Mouse (Mus musculus) midbrain, embryonic 12.5 days (tissue): ENCODE measurements around the gene Tmbim6. TPM values are rescaled to one million over a fixed set of nuclear protein-coding genes. Genes with fewer than 3 reads are reported as not detected.

Experiments
- ATAC-seq: fragments of 200-750 bp; cut with Nextera tagmentation; 2 replicates; pipeline ENCODE4 v1.8.0; 2017; ENCODE audit warnings: low read depth, moderate TSS enrichment, moderate library complexity; ENCODE audit not compliant: low FRiP score
- H3K27ac ChIP-seq: fragments of 300-500 bp; sonication (generic); replicated peaks from 2 replicates; pipeline ENCODE4 v1.5.1; 2016; ENCODE audit warnings: mild to moderate bottlenecking
- H3K27me3 ChIP-seq: fragments of 300-500 bp; sonication (generic); 2 replicates; pipeline ENCODE4 v1.6.1; 2016; ENCODE audit warnings: mild to moderate bottlenecking
- H3K36me3 ChIP-seq: fragments of 300-500 bp; sonication (generic); 2 replicates; pipeline ENCODE4 v1.6.1; 2016
- H3K4me1 ChIP-seq: fragments of 300-500 bp; sonication (generic); 2 replicates; pipeline ENCODE4 v1.6.1; 2016
- H3K4me2 ChIP-seq: fragments of 300-500 bp; sonication (generic); replicated peaks from 2 replicates; pipeline ENCODE4 v1.6.1; 2016; ENCODE audit warnings: mild to moderate bottlenecking, moderate library complexity
- H3K4me3 ChIP-seq: fragments of 300-500 bp; sonication (generic); 2 replicates; pipeline ENCODE4 v1.5.1; 2016; ENCODE audit warnings: mild to moderate bottlenecking
- H3K9ac ChIP-seq: fragments of 300-500 bp; sonication (generic); replicated peaks from 2 replicates; pipeline ENCODE4 v1.6.1; 2016; ENCODE audit warnings: mild to moderate bottlenecking, moderate library complexity
- H3K9me3 ChIP-seq: fragments of 300-500 bp; sonication (generic); 2 replicates; pipeline ENCODE4 v1.6.1; 2016; ENCODE audit warnings: mild to moderate bottlenecking
- WGBS: fragments of 180-500 bp; shearing (Covaris S2); methylation state at CpG from one replicate; pipeline ENCODE4 v1.1.7; 2016; 5-methylcytosine and 5-hydroxymethylcytosine counted together
- polyA plus RNA-seq: library from polyadenylated mRNA; unstranded; fragments of >200 nt; fragmentation: Nextera tagmentation; extraction: Ambion mirVana; gene quantifications from 2 replicates; pipeline ENCODE4 v1.2.1, GENCODE M21; 2016

Gene Tmbim6
- polyA plus RNA-seq, 1 experiment from 2014 or later, result 251 TPM

- H3K36me3 ChIP-seq, result peaks cover 76% of the 10 kb centered on the region
- no peak for ATAC-seq
- H3K4me1 ChIP-seq, result no peaks in the 10 kb centered on the region
- no peaks in the 10 kb centered on the region for H3K27me3 ChIP-seq
- H3K9me3 ChIP-seq, result no peaks in the 10 kb centered on the region
- H3K9ac ChIP-seq, result no peak overlapping the region
- no peak overlapping the region for H3K4me2 ChIP-seq
- no peak overlapping the region for H3K27ac ChIP-seq
- H3K4me3 ChIP-seq, result no peak overlapping the region
- 92% methylated on average over 15 of the region's 15 CpGs for WGBS
These were observed 14.4 kb downstream of the Tmbim6 start for GRCm38 (mm10) chr15:99406986-99407570.

GRCm38 (mm10) chr15:99408845-99409244 lies 16.2 kb downstream of the Tmbim6 start:
- no peaks in the 10 kb centered on the region for H3K27me3 ChIP-seq

DNA sequence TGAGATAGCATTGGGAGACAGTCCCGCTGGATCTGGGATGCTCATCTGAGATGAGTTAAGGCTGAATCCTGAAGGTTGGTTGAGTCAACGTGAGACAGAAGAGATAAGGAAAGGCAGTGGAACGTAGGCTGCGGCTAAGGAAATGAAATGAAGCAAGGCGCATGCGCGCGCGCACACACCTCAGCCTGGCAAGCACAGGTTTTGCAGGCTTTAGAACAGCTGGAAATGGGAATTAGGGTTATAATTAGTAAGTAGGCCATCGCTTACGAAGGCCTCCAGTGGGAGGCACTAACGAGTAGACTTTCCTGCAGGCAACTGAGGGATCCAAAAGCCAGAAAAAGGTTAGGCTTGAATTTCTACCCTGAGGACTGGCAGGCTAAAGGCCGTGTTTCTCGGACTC lies 19.1 kb downstream of the Tmbim6 start:
- Histone ChIP-seq H3K27ac (no peak overlapping the region), H3K9ac (no peak overlapping the region), H3K36me3 (peaks cover 30% of the 10 kb centered on the region), H3K27me3 (no peaks in the 10 kb centered on the region), H3K4me1 (peaks cover under 1% of the 10 kb centered on the region; the same call in 1 of the 2 replicates), H3K4me3 (no peak overlapping the region), H3K9me3 (no peaks in the 10 kb centered on the region), H3K4me2 (no peak overlapping the region)
- ATAC-seq, result no peak
- 61% methylated on average over 14 of the region's 14 CpGs for WGBS

More at GRCm38 (mm10) chr15:99408845-99409244, 16.2 kb downstream of the Tmbim6 start:
- Histone ChIP-seq H3K4me3 (no peak overlapping the region), H3K9me3 (no peaks in the 10 kb centered on the region), H3K4me1 (no peaks in the 10 kb centered on the region), H3K4me2 (no peak overlapping the region), H3K27ac (no peak overlapping the region), H3K36me3 (peaks cover 58% of the 10 kb centered on the region), H3K9ac (no peak overlapping the region)
- 91% methylated on average over 9 of the region's 9 CpGs for WGBS
- no peak for ATAC-seq

GRCm38 (mm10) chr15:99415793-99416192 lies 23.1 kb downstream of the Tmbim6 start:
- peaks cover 9% of the 10 kb centered on the region for H3K4me1 ChIP-seq
- no peak overlapping the region for H3K9ac ChIP-seq
- H3K27me3 ChIP-seq, result no peaks in the 10 kb centered on the region
- 28% methylated on average over 2 of the region's 2 CpGs for WGBS
- H3K9me3 ChIP-seq, result no peaks in the 10 kb centered on the region
- no peak overlapping the region for H3K4me3 ChIP-seq
- ATAC-seq, result no peak
- no peaks in the 10 kb centered on the region for H3K36me3 ChIP-seq
- no peak overlapping the region for H3K4me2 ChIP-seq
- H3K27ac ChIP-seq, result no peak overlapping the region

DNA sequence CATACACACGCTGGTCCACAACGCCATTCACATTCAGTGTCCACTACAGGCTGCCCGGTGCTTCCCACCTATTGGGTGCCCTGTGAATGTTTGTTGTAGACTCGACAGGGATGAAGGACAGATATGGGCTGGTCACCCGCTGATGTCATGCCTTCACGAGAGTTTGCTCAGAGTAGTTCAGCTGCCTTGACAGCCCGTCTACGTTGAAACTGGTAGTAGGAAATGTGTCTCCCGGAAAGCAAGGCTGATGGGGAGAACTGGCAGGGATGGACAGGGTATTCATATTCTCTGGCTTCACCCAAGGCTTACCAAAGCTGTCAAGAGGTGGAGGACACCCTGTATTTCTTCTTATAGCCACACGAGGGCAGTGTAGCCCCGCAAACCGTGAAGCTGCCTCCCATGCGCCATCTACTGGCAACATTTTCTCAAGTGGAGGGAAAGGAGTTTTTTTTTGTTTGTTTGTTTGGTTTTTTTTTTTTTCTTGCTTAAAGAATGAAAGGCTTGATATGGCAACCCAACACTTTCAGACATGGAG lies 23.7 kb downstream of the Tmbim6 start:
- H3K27me3 ChIP-seq, result no peaks in the 10 kb centered on the region
- peak; percentile 55; the same call in 1 of the 2 replicates for ATAC-seq
- no peak overlapping the region for H3K9ac ChIP-seq
- no peaks in the 10 kb centered on the region for H3K36me3 ChIP-seq
- H3K4me2 ChIP-seq, result no peak overlapping the region
- H3K27ac ChIP-seq, result no peak overlapping the region
- no peaks in the 10 kb centered on the region for H3K9me3 ChIP-seq
- WGBS, result 21% methylated on average over 13 of the region's 13 CpGs
- H3K4me3 ChIP-seq, result no peak overlapping the region
- peaks cover 14% of the 10 kb centered on the region for H3K4me1 ChIP-seq

DNA sequence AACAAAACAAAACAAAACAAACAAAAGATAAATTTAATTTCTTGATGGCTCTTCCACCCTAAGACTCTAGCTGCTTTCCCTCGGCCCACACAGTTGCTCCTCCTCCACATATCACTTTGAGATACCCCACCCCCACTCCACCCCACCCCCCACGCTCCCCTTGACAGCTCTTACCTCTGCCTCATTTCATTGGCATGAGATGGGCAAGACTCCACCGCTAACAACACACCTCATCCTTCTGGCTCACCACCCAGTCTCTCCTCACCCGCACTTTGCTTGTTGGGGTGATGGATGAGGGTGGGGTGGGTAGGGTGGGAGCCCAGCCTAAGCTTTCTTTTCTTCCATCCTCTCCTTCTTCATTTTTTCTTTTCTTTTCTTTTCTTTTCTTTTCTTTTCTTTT lies 24.3 kb downstream of the Tmbim6 start:
- H3K4me1 ChIP-seq, result peaks cover 14% of the 10 kb centered on the region
- no peak overlapping the region for H3K4me2 ChIP-seq
- 0 out of 2 replicates have a peak, but pooled peaks cover under 1% of the 10 kb centered on the region for H3K36me3 ChIP-seq
- H3K9ac ChIP-seq, result no peak overlapping the region
- no peaks in the 10 kb centered on the region for H3K27me3 ChIP-seq
- no peak overlapping the region for H3K27ac ChIP-seq
- H3K4me3 ChIP-seq, result no peak overlapping the region
- 49% methylated on average over 4 of the region's 4 CpGs for WGBS
- ATAC-seq, result no peak
- no peaks in the 10 kb centered on the region for H3K9me3 ChIP-seq

DNA sequence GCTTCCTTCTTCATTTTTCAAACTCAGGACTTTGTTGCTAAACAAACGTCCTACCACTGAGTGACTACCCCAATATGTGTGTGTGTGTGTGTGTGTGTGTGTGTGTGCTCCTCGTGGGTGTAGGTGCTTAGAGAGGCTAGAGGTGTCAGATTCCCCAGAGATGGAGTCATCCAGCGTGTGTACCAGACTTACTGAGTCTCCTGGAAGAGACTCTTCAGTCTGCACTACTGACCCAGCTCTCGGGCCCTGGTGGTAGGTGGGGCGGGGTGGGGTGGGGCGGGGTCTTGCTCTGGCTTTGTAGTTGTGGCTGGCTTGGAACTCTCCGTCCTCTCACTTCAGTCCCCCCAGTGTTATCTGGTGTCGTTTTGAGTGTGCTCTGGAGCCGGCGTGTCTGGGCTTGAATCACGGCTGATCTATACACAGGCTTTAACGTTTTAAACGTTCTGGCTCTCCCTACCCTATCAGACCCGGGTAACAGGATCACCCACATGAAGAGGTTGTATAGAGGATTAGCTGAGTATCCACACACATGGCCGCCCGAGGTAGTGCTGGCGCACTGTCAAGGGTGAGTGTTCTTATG lies 25.1 kb downstream of the Tmbim6 start:
- H3K9ac ChIP-seq, result no peak overlapping the region
- H3K4me3 ChIP-seq, result no peak overlapping the region
- no peak overlapping the region for H3K4me2 ChIP-seq
- H3K27ac ChIP-seq, result no peak overlapping the region
- peaks cover 14% of the 10 kb centered on the region for H3K4me1 ChIP-seq
- WGBS, result 54% methylated on average over 17 of the region's 17 CpGs
- H3K9me3 ChIP-seq, result no peaks in the 10 kb centered on the region
- peaks cover 9% of the 10 kb centered on the region for H3K36me3 ChIP-seq
- no peaks in the 10 kb centered on the region for H3K27me3 ChIP-seq
- ATAC-seq, result no peak

GRCm38 (mm10) chr15:99420101-99420500 lies 27.4 kb downstream of the Tmbim6 start:
- ATAC-seq, result no peak
- Histone ChIP-seq H3K36me3 (peaks cover 23% of the 10 kb centered on the region), H3K9ac (no peak overlapping the region), H3K4me2 (peak overlapping the region; percentile 35), H3K4me3 (no peak overlapping the region), H3K27me3 (no peaks in the 10 kb centered on the region), H3K4me1 (peaks cover 14% of the 10 kb centered on the region), H3K27ac (peak overlapping the region; percentile 80), H3K9me3 (no peaks in the 10 kb centered on the region)
- WGBS, result 23% methylated on average over 5 of the region's 5 CpGs

DNA sequence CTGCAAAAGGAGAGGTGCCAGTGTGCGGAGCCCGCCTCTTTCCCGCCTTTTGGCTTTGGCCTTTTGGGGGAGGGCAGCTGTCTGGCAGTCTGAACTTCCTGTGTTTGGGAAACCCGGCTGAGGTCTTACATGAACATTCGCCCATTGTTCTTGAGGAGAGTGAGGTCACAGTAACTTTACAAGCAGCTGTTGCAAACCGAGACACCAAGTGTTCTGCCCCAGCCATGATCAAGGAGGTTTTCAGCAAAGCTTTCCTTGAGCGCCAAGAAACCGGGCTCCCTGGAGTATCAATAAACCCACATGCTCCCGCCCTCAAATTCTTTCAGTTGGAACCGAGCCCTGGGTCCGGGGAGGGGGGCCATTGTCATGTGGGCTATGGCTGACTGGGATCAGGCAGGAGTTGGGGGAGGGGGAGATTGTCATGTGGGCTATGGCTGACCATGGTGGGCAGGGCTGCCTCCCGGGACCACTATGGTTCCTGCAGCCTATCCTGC lies 27.9 kb downstream of the Tmbim6 start:
- Histone ChIP-seq H3K27ac (peak overlapping the region; percentile 80), H3K36me3 (peaks cover 27% of the 10 kb centered on the region), H3K4me3 (0 out of 2 replicates have a peak overlapping the region, but pooled peaks have one; percentile 6), H3K9me3 (no peaks in the 10 kb centered on the region), H3K4me2 (peak overlapping the region; percentile 35), H3K27me3 (no peaks in the 10 kb centered on the region), H3K4me1 (peaks cover 14% of the 10 kb centered on the region), H3K9ac (no peak overlapping the region)
- peak; percentile 75 for ATAC-seq
- 4% methylated on average over 12 of the region's 12 CpGs for WGBS

DNA sequence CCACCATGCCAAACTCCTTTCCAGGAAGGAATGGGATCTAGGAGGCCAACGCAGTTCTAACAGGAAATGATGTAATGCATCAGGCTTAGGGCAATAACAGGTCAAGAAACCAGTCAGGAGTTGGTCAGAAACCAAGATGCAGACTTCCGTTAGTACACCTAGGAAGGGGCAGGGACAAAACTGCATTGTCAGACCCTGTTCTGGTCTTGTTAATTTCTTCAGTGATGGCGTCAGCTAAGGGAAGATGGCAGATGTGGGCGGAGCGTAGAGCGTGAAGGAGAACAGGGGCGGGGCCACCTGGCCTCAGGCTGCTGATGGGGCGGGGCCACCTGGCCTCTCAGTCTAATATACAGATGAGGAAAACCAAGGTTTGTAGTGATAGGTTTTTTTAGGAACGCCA lies 28.5 kb downstream of the Tmbim6 start:
- ATAC-seq, result no peak
- H3K4me2 ChIP-seq, result peak overlapping the region; percentile 35

DNA sequence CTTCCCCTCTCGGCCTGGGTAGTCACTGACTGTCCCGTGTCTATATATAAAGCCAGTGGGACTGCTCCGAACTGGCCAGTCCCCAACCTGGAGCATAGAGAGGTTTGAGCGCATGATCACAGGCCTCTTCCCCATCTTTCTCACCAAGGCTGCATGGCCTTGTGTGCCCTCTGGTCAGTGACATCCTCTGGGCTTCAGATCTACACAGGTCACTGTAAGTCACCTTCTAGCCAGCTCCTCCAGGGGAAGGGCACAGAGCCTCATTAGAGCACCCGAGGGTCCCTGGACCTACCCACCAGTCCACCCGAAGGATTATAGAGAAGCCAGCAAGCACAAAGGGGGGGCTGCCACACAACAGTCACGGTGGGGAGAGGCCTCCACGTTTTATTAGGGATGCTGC lies 29.0 kb downstream of the Tmbim6 start:
- Histone ChIP-seq H3K9me3 (no peaks in the 10 kb centered on the region), H3K36me3 (peaks cover 38% of the 10 kb centered on the region), H3K4me2 (no peak overlapping the region), H3K4me1 (peaks cover 14% of the 10 kb centered on the region), H3K27ac (peak overlapping the region; percentile 80), H3K4me3 (no peak overlapping the region), H3K9ac (no peak overlapping the region), H3K27me3 (no peaks in the 10 kb centered on the region)
- ATAC-seq, result no peak
- 84% methylated on average over 8 of the region's 8 CpGs for WGBS

More for the DNA sequence above, 28.5 kb downstream of the Tmbim6 start:
- Histone ChIP-seq H3K4me1 (peaks cover 14% of the 10 kb centered on the region), H3K4me3 (no peak overlapping the region), H3K9me3 (no peaks in the 10 kb centered on the region), H3K27ac (peak overlapping the region; percentile 80), H3K9ac (no peak overlapping the region), H3K36me3 (peaks cover 33% of the 10 kb centered on the region), H3K27me3 (no peaks in the 10 kb centered on the region)
- 80% methylated on average over 9 of the region's 9 CpGs for WGBS

- H3K27ac ChIP-seq, result no peak overlapping the region
- no peak overlapping the region for H3K4me3 ChIP-seq
- H3K4me2 ChIP-seq, result no peak overlapping the region
- H3K27me3 ChIP-seq, result no peaks in the 10 kb centered on the region
- H3K9me3 ChIP-seq, result no peaks in the 10 kb centered on the region
- peaks cover 11% of the 10 kb centered on the region for H3K4me1 ChIP-seq
- H3K36me3 ChIP-seq, result peaks cover 47% of the 10 kb centered on the region
- ATAC-seq, result no peak
- 91% methylated on average over 23 of the region's 23 CpGs for WGBS
- no peak overlapping the region for H3K9ac ChIP-seq
These were observed 29.9 kb downstream of the Tmbim6 start for GRCm38 (mm10) chr15:99422551-99422950.
